Mouse (Mus musculus) kidney, adult 2 months (tissue): ENCODE data around the gene Slc25a16.

Experiments used
- CTCF ChIP-seq: fragments of 200-500 bp; conservative IDR thresholded peaks from 2 replicates; pipeline ENCODE4 v1.5.1; 2011; ENCODE audit warnings: low read depth, mild to moderate bottlenecking, control low read depth, low read length, moderate library complexity, mixed read lengths; ENCODE audit not compliant: insufficient read depth, insufficient read length
- POLR2A ChIP-seq: fragments of 200-500 bp; IDR thresholded peaks from one replicate; pipeline ENCODE4 v1.6.1; 2011; ENCODE audit warnings: low read depth, low read length, control low read depth

GRCm38 (mm10) chr10:62886799-62887591, 33.4 kb upstream of the Slc25a16 start:
- TF ChIP-seq CTCF = no peak
- no peak for TF ChIP-seq POLR2A
